Mouse (Mus musculus) neural tube, embryonic 14.5 days (tissue): ENCODE data around the gene Hmgxb4. TPM values are rescaled to one million over a fixed set of nuclear protein-coding genes. Genes with fewer than 3 reads are reported as not detected.

Experiments used
- ATAC-seq: fragments of 200-750 bp; cut with Nextera tagmentation; 2 replicates; pipeline ENCODE4 v1.8.0; 2017; ENCODE audit warnings: low read depth, mild to moderate bottlenecking, moderate TSS enrichment, moderate library complexity
- H3K27ac ChIP-seq: fragments of 300-500 bp; sonication (generic); 2 replicates; pipeline ENCODE4 v1.5.1; 2014; ENCODE audit warnings: low read depth, mild to moderate bottlenecking, control low read depth, low read length, moderate library complexity, mixed read lengths
- H3K27me3 ChIP-seq: fragments of 300-500 bp; sonication (generic); 2 replicates; pipeline ENCODE4 v1.6.1; 2014; ENCODE audit warnings: low read length; ENCODE audit not compliant: control insufficient read depth, insufficient read depth
- H3K36me3 ChIP-seq: fragments of 300-500 bp; sonication (generic); 2 replicates; pipeline ENCODE4 v1.6.1; 2014; ENCODE audit warnings: low read length, mixed read lengths; ENCODE audit not compliant: control insufficient read depth, insufficient read depth
- H3K4me1 ChIP-seq: fragments of 300-500 bp; sonication (generic); 2 replicates; pipeline ENCODE4 v1.6.1; 2014; ENCODE audit warnings: low read length; ENCODE audit not compliant: control insufficient read depth, insufficient read depth
- H3K4me2 ChIP-seq: fragments of 300-500 bp; sonication (generic); 2 replicates; pipeline ENCODE4 v1.6.1; 2014; ENCODE audit warnings: mild to moderate bottlenecking, low read depth, low read length, control low read depth
- H3K4me3 ChIP-seq: fragments of 300-500 bp; sonication (generic); 2 replicates; pipeline ENCODE4 v1.5.1; 2014; ENCODE audit warnings: low read depth, low read length, control low read depth, mixed read lengths
- H3K9ac ChIP-seq: fragments of 300-500 bp; sonication (generic); replicated peaks from 2 replicates; pipeline ENCODE4 v1.6.1; 2014; ENCODE audit warnings: low read depth, mild to moderate bottlenecking, control low read depth, low read length, mixed read lengths
- H3K9me3 ChIP-seq: fragments of 300-500 bp; sonication (generic); 2 replicates; pipeline ENCODE4 v1.6.1; 2016; ENCODE audit warnings: low read length; ENCODE audit not compliant: control insufficient read depth
- WGBS: fragments of 180-500 bp; shearing (Covaris S2); extraction: QIAGEN DNeasy Blood & Tissue Kit; methylation state at CpG from one replicate; pipeline ENCODE4 v1.1.7; 2014; 5-methylcytosine and 5-hydroxymethylcytosine counted together
- polyA plus RNA-seq: library from polyadenylated mRNA; unstranded; fragments of >200 nt; fragmentation: Nextera tagmentation; extraction: Ambion mirVana; gene quantifications from 2 replicates; pipeline ENCODE4 v1.2.1, GENCODE M21; 2014

Gene Hmgxb4
- polyA plus RNA-seq, 1 experiment from 2014 or later, result 49.2 TPM

- ATAC-seq, result no peak
Measured at GRCm38 (mm10) chr8:75053342-75053741, 60.2 kb downstream of the Hmgxb4 start.

GRCm38 (mm10) chr8:75055673-75056072 lies 62.5 kb downstream of the Hmgxb4 start:
- no peak overlapping the region for H3K4me2 ChIP-seq
- WGBS, result 100% methylated on average over 2 of the region's 2 CpGs
- no peak overlapping the region for H3K27ac ChIP-seq
- H3K36me3 ChIP-seq, result no peaks in the 10 kb centered on the region
- no peak for ATAC-seq
- H3K9me3 ChIP-seq, result no peaks in the 10 kb centered on the region
- no peaks in the 10 kb centered on the region for H3K27me3 ChIP-seq
- H3K9ac ChIP-seq, result no peak overlapping the region
- no peak overlapping the region for H3K4me3 ChIP-seq
- no peaks in the 10 kb centered on the region for H3K4me1 ChIP-seq

More at GRCm38 (mm10) chr8:75053342-75053741, 60.2 kb downstream of the Hmgxb4 start:
- Histone ChIP-seq H3K36me3 (no peaks in the 10 kb centered on the region), H3K4me2 (no peak overlapping the region), H3K27ac (no peak overlapping the region), H3K4me1 (no peaks in the 10 kb centered on the region), H3K27me3 (no peaks in the 10 kb centered on the region), H3K4me3 (no peak overlapping the region), H3K9ac (no peak overlapping the region), H3K9me3 (no peaks in the 10 kb centered on the region)
- 93% methylated on average over 4 of the region's 4 CpGs for WGBS

GRCm38 (mm10) chr8:75060022-75060421 lies 66.9 kb downstream of the Hmgxb4 start:
- Histone ChIP-seq H3K4me2 (no peak overlapping the region), H3K4me1 (no peaks in the 10 kb centered on the region), H3K9me3 (no peaks in the 10 kb centered on the region), H3K9ac (no peak overlapping the region), H3K27me3 (no peaks in the 10 kb centered on the region), H3K36me3 (no peaks in the 10 kb centered on the region), H3K4me3 (no peak overlapping the region), H3K27ac (no peak overlapping the region)
- ATAC-seq, result no peak
- 85% methylated on average over 6 of the region's 6 CpGs for WGBS

- no peaks in the 10 kb centered on the region; the same call in 1 of the 2 replicates for H3K36me3 ChIP-seq
- no peak for ATAC-seq
- no peak overlapping the region for H3K4me3 ChIP-seq
- H3K4me2 ChIP-seq, result no peak overlapping the region
- no peaks in the 10 kb centered on the region for H3K9me3 ChIP-seq
- no peaks in the 10 kb centered on the region for H3K27me3 ChIP-seq
- H3K9ac ChIP-seq, result no peak overlapping the region
- WGBS, result 85% methylated on average over 2 of the region's 2 CpGs
- no peaks in the 10 kb centered on the region for H3K4me1 ChIP-seq
- no peak overlapping the region for H3K27ac ChIP-seq
Measured at GRCm38 (mm10) chr8:75060815-75061214, 67.7 kb downstream of the Hmgxb4 start.

GRCm38 (mm10) chr8:75063290-75063689 lies 70.1 kb downstream of the Hmgxb4 start:
- 80% methylated on average over 3 of the region's 3 CpGs for WGBS
- Histone ChIP-seq H3K4me2 (no peak overlapping the region), H3K4me3 (no peak overlapping the region), H3K27me3 (no peaks in the 10 kb centered on the region), H3K27ac (no peak overlapping the region), H3K9ac (no peak overlapping the region), H3K36me3 (no peaks in the 10 kb centered on the region; the same call in 1 of the 2 replicates), H3K4me1 (no peaks in the 10 kb centered on the region), H3K9me3 (no peaks in the 10 kb centered on the region)
- ATAC-seq, result no peak

GRCm38 (mm10) chr8:75064790-75065189 lies 71.6 kb downstream of the Hmgxb4 start:
- Histone ChIP-seq H3K4me3 (no peak overlapping the region), H3K9ac (no peak overlapping the region), H3K4me1 (no peaks in the 10 kb centered on the region), H3K27me3 (no peaks in the 10 kb centered on the region), H3K36me3 (no peaks in the 10 kb centered on the region; the same call in 1 of the 2 replicates), H3K4me2 (no peak overlapping the region), H3K27ac (no peak overlapping the region), H3K9me3 (no peaks in the 10 kb centered on the region)
- 97% methylated on average over 3 of the region's 3 CpGs for WGBS
- no peak for ATAC-seq

GRCm38 (mm10) chr8:75067287-75067686 lies 74.1 kb downstream of the Hmgxb4 start:
- WGBS, result 87% methylated on average over 6 of the region's 6 CpGs
- no peaks in the 10 kb centered on the region for H3K27me3 ChIP-seq

GRCm38 (mm10) chr8:75070297-75070696 lies 77.1 kb downstream of the Hmgxb4 start:
- WGBS, result 82% methylated on average over 1 of the region's 1 CpGs
- no peaks in the 10 kb centered on the region for H3K27me3 ChIP-seq
- no peak overlapping the region for H3K4me3 ChIP-seq
- H3K4me2 ChIP-seq, result no peak overlapping the region
- no peaks in the 10 kb centered on the region for H3K9me3 ChIP-seq
- no peak overlapping the region for H3K9ac ChIP-seq
- no peak for ATAC-seq
- H3K4me1 ChIP-seq, result no peaks in the 10 kb centered on the region
- H3K36me3 ChIP-seq, result no peaks in the 10 kb centered on the region; the same call in 1 of the 2 replicates
- H3K27ac ChIP-seq, result no peak overlapping the region

More at GRCm38 (mm10) chr8:75067287-75067686, 74.1 kb downstream of the Hmgxb4 start:
- H3K4me1 ChIP-seq, result no peaks in the 10 kb centered on the region
- H3K36me3 ChIP-seq, result no peaks in the 10 kb centered on the region; the same call in 1 of the 2 replicates
- H3K27ac ChIP-seq, result no peak overlapping the region
- no peak overlapping the region for H3K4me3 ChIP-seq
- no peak overlapping the region for H3K9ac ChIP-seq
- no peaks in the 10 kb centered on the region for H3K9me3 ChIP-seq
- H3K4me2 ChIP-seq, result no peak overlapping the region
- no peak for ATAC-seq

GRCm38 (mm10) chr8:75071627-75072346 lies 78.6 kb downstream of the Hmgxb4 start:
- H3K36me3 ChIP-seq, result no peaks in the 10 kb centered on the region
- no peaks in the 10 kb centered on the region for H3K27me3 ChIP-seq
- no peak overlapping the region for H3K4me3 ChIP-seq
- no peak overlapping the region for H3K4me2 ChIP-seq
- H3K9me3 ChIP-seq, result no peaks in the 10 kb centered on the region
- 29% methylated on average over 4 of the region's 4 CpGs for WGBS
- H3K27ac ChIP-seq, result no peak overlapping the region
- ATAC-seq, result peak; percentile 93
- no peaks in the 10 kb centered on the region for H3K4me1 ChIP-seq
- H3K9ac ChIP-seq, result no peak overlapping the region
